Mouse (Mus musculus) cerebellum, postnatal 4 days (tissue): ENCODE results near the gene Dusp3.
"Not testable (repeated sequence)": the region's sequence is repeated elsewhere in the genome, so short reads cannot be mapped to it uniquely, and the experiment has no call there.

Experiments used
- DNase-seq, 2 experiments: peaks; one replicate each; pipeline ENCODE4 v3.0.0; 2022; ENCODE audit warnings: low spot score in 2 of 2, mixed read lengths in 1 of 2

Dusp3 gene

GRCm38 (mm10) chr11:102011510-102011909 lies 24.7 kb upstream of the Dusp3 start:
- no peak for DNase-seq

DNA sequence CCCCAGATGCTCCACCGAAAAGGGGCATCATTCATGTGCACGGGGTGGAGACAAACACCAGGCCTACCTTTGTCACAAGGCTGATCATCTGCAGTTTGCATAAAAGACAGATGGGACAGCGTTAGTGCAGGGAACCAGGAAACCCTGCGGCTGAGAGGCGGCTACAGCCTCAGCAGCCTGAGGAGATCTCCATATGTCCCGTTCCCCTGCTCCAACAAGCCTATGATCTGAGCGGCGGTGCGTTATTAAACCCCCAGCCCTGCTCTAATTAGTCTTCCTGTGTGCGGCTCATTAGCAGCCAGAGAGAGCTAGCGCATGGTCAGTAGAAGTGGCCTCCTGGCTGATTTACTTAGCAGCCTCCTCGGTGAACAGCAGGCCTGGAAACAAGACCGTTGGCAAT lies 23.3 kb upstream of the Dusp3 start:
- peak in 1 of 2 experiments; percentile 59 for DNase-seq

DNA sequence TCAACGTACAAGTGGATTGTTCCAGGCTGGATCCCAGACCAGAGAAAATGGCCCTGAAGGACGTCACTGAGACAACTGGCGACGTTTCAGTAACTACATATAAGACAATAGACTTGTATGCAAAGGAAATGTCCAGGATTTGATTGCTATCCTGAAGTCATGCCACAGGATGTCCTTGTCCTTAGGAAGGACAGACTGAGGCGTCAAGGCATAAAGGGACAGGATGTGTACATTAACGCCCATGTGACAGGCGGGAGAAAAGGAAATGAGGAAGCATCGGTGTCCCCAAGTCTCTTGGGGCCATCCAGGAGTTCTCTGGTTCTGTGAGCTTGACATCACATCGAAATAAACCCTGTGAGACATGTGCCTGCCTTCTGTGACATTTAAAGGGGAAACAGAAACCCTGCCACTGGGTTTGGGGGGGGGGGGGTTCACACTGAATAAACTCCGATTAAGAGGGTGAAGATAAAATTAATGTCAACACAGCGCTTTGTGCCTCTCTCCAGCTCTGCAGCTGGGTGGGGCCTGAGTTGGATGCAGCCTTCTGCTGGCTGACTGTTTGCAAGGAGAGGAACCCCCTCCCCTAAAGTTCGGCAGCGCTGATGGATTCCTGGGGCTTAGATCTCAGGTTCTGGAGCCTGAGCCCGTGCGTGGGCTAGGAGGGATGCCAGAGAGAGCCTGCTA lies 22.3 kb upstream of the Dusp3 start:
- DNase-seq, result no peak

GRCm38 (mm10) chr11:102008372-102008771 lies 21.6 kb upstream of the Dusp3 start:
- no peak for DNase-seq

DNA sequence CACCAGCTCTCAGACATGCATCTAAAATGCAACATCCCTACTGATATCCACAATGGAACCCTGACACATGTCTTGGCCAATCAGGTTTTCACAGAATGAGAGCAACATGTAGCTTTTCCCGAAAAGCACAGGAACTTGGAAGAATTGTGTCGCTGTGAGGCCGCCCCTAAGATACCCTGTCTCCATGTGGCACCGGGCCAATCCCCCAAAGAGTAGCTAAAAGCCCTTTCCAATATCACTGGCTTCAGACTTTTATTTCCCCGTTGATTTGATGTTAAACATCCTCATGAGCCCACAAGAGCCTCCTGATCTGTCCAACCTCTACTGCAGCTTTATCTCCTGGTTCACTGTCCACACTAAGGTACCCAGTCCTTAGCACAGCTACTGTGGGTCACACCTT lies 19.9 kb upstream of the Dusp3 start:
- DNase-seq, result no peak

GRCm38 (mm10) chr11:102006271-102006670 lies 19.5 kb upstream of the Dusp3 start:
- DNase-seq, result no peak

GRCm38 (mm10) chr11:102004251-102004650 lies 17.4 kb upstream of the Dusp3 start:
- DNase-seq, result no peak

DNA sequence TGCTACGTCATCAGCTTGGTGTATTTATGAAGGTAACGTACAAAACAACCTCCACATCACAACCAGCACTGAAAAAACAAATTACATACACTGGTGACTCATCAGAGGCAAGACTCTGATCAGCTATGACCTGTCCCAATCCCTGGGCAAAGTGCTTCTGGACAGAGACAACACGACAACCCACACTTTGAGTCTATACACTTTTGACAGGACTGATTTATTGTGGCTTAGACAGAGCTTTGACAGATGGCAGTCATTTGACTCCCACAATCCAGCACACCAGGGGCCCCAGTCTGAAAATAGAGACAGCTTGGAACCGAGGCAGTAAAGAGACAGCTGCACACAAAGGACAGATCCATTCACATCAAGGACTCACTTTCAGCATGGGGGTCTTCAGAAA lies 12.7 kb upstream of the Dusp3 start:
- DNase-seq, result no peak

GRCm38 (mm10) chr11:101998258-101998657 lies 11.4 kb upstream of the Dusp3 start:
- DNase-seq, result no peak

DNA sequence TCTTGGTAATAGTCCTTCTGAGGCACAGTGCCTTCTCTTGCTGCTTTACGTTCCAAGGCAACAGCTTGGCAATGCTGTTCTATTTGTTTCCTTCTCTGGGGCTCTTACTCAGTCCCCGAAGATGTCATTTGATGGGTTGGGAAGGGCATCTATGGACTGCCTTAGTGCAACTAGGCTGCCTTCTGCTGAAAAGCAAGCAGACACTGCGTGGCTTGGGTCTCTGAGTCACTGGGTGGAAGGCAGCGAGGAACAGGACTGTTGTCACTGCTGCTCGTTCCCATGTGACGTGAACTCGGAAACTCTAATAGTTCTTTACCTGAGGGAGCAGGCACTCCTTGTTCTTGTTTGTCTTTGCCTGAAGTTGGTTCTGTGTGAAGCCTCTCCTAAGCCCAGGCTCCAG lies 9.1 kb upstream of the Dusp3 start:
- no peak for DNase-seq

DNA sequence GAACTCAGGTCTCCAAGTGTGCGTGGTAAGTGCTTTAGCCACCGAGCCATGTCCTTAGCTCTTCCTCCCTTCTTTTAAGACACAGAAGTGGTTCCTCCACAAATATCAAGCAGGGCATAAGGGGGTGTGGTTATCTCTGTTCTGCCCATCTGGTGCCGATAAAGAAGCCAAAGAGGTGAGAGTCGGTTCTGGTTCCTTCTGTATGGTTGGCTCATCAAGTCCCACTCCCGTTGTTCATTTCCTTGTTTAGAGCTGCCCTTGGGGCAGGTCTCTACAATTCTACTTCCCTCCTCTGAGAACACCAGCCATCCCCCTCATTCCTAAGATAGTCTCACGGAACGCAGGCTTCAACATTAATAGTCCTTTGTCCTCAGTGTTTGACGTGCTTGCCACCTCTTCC lies 7.3 kb upstream of the Dusp3 start:
- no peak for DNase-seq

GRCm38 (mm10) chr11:101992411-101992810 lies 5.6 kb upstream of the Dusp3 start:
- DNase-seq, result no peak

DNA sequence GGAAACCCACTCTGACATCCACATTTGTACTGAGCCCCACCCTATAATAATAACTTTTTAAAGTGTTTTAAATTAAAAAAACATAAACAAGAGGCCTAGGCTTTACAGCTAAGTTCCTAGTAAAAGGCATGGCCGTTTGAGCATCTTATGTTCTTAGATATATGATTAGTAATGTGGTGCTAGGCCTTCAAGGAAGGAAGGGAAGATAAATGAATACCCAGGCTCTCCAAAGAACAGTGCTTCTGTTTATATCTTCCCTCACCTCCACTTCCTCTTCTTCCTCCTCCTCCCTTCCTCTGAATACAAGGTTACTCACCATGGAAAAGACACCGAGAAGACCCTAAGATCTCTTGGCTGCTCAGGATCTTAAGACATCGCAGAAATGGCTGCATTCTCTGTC lies 5.0 kb upstream of the Dusp3 start:
- no peak for DNase-seq

- DNase-seq, result no peak
Observed at GRCm38 (mm10) chr11:101990244-101990643, 3.4 kb upstream of the Dusp3 start.

- DNase-seq, result peak; percentile 84 to 88
Observed at GRCm38 (mm10) chr11:101985990-101986389, 823 bp downstream of the Dusp3 start.

DNA sequence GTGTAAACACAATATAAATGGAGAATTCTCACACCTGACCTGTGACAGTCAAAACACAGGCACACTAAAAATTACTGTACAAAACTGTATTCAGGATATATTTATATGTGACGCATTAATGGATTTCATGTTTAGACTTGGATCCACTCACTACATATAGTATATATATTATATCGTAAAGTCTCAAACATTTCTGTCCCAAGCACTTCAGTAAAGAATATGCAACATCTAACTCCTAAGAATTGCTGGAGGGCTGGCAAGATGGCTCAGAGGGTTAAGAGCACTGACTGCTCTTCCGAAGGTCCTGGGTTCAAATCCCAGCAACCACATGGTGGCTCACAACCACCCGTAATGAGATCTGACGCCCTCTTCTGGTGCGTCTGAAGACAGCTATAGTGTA lies 1.4 kb downstream of the Dusp3 start:
- DNase-seq, result not testable (repeated sequence)

GRCm38 (mm10) chr11:101984054-101985025 lies 2.5 kb downstream of the Dusp3 start, which contains the start of gene Cfap97d1:
Gene Cfap97d1, plus strand, starts transcription at chr11:101984279.
- peak; percentile 70 to 86 for DNase-seq

- no peak for DNase-seq
Observed at GRCm38 (mm10) chr11:101983431-101983921, 3.3 kb downstream of the Dusp3 start.

GRCm38 (mm10) chr11:101982981-101983411 lies 3.8 kb downstream of the Dusp3 start:
- DNase-seq, result no peak

DNA sequence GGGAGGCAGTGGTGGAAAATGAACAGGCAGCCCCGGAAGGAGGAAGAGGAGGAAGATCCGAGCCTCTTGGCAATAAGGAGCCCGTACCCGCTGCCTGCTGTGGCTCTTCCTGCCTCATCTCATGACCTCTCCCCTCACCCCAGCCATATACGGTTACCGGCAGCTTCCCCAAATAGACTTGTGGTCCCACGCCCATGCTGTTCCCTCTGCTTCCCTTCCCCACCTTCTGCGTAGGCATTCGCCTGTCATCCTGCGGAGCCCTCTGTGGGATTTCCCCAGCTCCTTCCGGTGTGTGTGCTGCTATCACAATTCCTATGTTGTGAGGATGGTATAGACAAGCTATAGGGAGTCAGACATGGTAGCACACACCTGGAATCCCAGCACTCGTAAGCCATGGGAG lies 5.0 kb downstream of the Dusp3 start:
- no peak for DNase-seq

DNA sequence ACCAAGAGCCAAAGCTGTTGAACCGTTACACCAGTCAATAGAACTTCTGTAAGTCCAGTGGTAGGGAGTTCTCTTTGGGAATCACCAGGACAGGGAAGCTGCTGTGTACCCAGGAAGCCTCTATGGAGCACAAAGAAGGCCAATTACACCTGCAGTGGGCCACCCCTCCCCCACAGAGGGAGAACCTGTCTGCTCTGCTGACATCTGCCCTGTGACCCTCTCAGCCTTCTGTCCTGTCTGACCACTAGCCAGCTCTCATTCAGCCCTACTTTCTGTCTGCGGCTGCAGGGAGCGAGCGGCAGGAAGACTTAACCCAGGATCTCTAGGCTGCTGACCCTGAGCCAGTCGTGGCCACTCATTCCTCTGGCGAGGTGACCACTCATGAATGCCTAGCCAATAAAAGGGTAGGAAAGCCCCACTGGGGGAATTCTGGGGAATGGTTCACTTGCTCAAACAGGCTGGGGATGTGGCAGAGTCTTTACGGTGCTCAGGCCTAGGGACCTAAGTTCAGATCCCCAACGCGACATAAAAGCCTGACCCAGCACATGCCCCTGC lies 6.1 kb downstream of the Dusp3 start:
- DNase-seq, result no peak

GRCm38 (mm10) chr11:101979140-101979539 lies 7.7 kb downstream of the Dusp3 start:
- DNase-seq, result no peak
